ENCODE assay signal across 16 mouse cellular contexts in genomic region chr7:35582719-35583118, GRCm38 (mm10). TPM values are rescaled to one million over a fixed set of nuclear protein-coding genes. Genes with fewer than 3 reads are reported as not detected.
DNase-seq lines count a peak whose midpoint lies in the region; ATAC-seq and TF ChIP-seq lines count a peak whose summit lies in the region.
"Had no signal": no experiment of that assay in that cellular context is flagged by ENCODE, and none has a peak within 500 bp of the region (broad histone marks: within the 10 kb centered on the region; RNA-seq: fewer than 3 reads in every experiment).

No protein-coding gene starts in this region.

- H3K4me3 ChIP-seq in intestine, postnatal 0 days (ENCODE audit: low read depth, low read length) = no peak overlapping the region
- no peak overlapping the region for H3K4me3 ChIP-seq in intestine, embryonic 16.5 days (ENCODE audit: low read length)
- no peak overlapping the region for H3K4me3 ChIP-seq in G1E (ENCODE audit: low read depth, low read length)
- H3K4me3 ChIP-seq in lung, adult 2 months (replicated peaks; ENCODE audit: extremely low read depth, low read depth, low read length) = no peak overlapping the region
- H3K4me3 ChIP-seq: hindbrain, embryonic 10.5 days; left cerebral cortex, adult 2 months; liver, embryonic 13.5 days; midbrain, embryonic 12.5 days had no signal

- H3K4me2 ChIP-seq in intestine, postnatal 0 days (replicated peaks; ENCODE audit: low read depth) = no peak overlapping the region
- no peak overlapping the region for H3K4me2 ChIP-seq in intestine, embryonic 16.5 days (ENCODE audit: low read depth, low read length)
- H3K4me2 ChIP-seq: liver, embryonic 13.5 days; midbrain, embryonic 12.5 days had no signal

- no peaks in the 10 kb centered on the region for H3K9me3 ChIP-seq in intestine, postnatal 0 days (ENCODE audit: control insufficient read depth)
- no peaks in the 10 kb centered on the region for H3K9me3 ChIP-seq in intestine, embryonic 16.5 days (ENCODE audit: control insufficient read depth, low read length)
- H3K9me3 ChIP-seq in G1E (replicated peaks) = no peaks in the 10 kb centered on the region; the same call in 1 of the 2 replicates
- H3K9me3 ChIP-seq: hindbrain, embryonic 10.5 days; liver, embryonic 13.5 days; midbrain, embryonic 12.5 days had no signal

- no peak overlapping the region for H3K27ac ChIP-seq in intestine, postnatal 0 days (ENCODE audit: low read depth, low read length)
- no peak overlapping the region for H3K27ac ChIP-seq in intestine, embryonic 16.5 days (ENCODE audit: low read length)
- H3K27ac ChIP-seq: hindbrain, embryonic 10.5 days; left cerebral cortex, adult 2 months; liver, embryonic 13.5 days; midbrain, embryonic 12.5 days had no signal

- DNase-seq in 416B (ENCODE audit: low read depth) (peak; percentile 71), G1E (ENCODE audit: low spot score) (no peak)
- peak; percentile 60 for DNase-seq in induced T-regulatory cell, adult 2 months (ENCODE audit: low read depth)
- no peak for DNase-seq in right cerebral cortex, postnatal 36 days (ENCODE audit: low spot score in 2 of 2)
- DNase-seq in adrenal gland, adult 8-10 months = no peak
- no peak for DNase-seq in lung, adult 2 months
- DNase-seq: gastrocnemius, postnatal 14 days; kidney, postnatal 14 days; liver, embryonic 13.5 days had no signal

- no peak for ATAC-seq in intestine, postnatal 0 days
- no peak for ATAC-seq in intestine, embryonic 16.5 days
- ATAC-seq in G1E (ENCODE audit: extremely low read depth, insufficient number of reproducible peaks, low FRiP score, poor library complexity, severe bottlenecking) = no peak
- ATAC-seq: Patski had no signal

- peaks cover 6% of the 10 kb centered on the region for H3K4me1 ChIP-seq in intestine, postnatal 0 days (replicated peaks; ENCODE audit: control insufficient read depth, insufficient read depth, low read length)
- peaks cover 11% of the 10 kb centered on the region for H3K4me1 ChIP-seq in intestine, embryonic 16.5 days (ENCODE audit: control insufficient read depth, insufficient read depth, low read length)
- peaks cover 44% of the 10 kb centered on the region for H3K4me1 ChIP-seq in G1E (ENCODE audit: insufficient read depth, low read depth, low read length)
- peaks cover 9% of the 10 kb centered on the region for H3K4me1 ChIP-seq in lung, adult 2 months (ENCODE audit: control insufficient read depth, insufficient read depth, low read length)

- TF ChIP-seq CTCF in intestine, postnatal 0 days (IDR thresholded peaks at IDR 0.05; ENCODE audit: low read depth) = peak; percentile 48
- TF ChIP-seq CTCF in G1E (IDR thresholded peaks at IDR 0.05; ENCODE audit: low read depth, low read length) = peak; percentile 73
- TF ChIP-seq CTCF in lung, adult 2 months (IDR thresholded peaks at IDR 0.05; ENCODE audit: insufficient read depth, low read length) = no peak

- WGBS in intestine, postnatal 0 days = 78% methylated on average over 5 of the region's 5 CpGs
- WGBS in intestine, embryonic 16.5 days = 70% methylated on average over 5 of the region's 5 CpGs
- WGBS in lung, adult 2 months = 70% methylated on average over 5 of the region's 5 CpGs

- H3K9ac ChIP-seq in intestine, postnatal 0 days (ENCODE audit: low read depth, low read length) = no peak overlapping the region
- H3K9ac ChIP-seq in intestine, embryonic 16.5 days (ENCODE audit: low read depth, low read length) = no peak overlapping the region
- H3K9ac ChIP-seq: liver, embryonic 13.5 days; midbrain, embryonic 12.5 days had no signal

- peaks cover 30% of the 10 kb centered on the region for H3K27me3 ChIP-seq in intestine, postnatal 0 days (replicated peaks; ENCODE audit: control insufficient read depth, insufficient read depth, low read length)
- H3K27me3 ChIP-seq in intestine, embryonic 16.5 days (replicated peaks; ENCODE audit: control insufficient read depth, insufficient read depth, low read length) = peaks cover 24% of the 10 kb centered on the region
- peaks cover 18% of the 10 kb centered on the region; the same call in 1 of the 2 replicates for H3K27me3 ChIP-seq in G1E (ENCODE audit: insufficient read depth, low read length)

- TF ChIP-seq POLR2A in lung, adult 2 months (IDR thresholded peaks at IDR 0.05; ENCODE audit: borderline replicate concordance, extremely low read depth, low read depth, low read length) = no peak

- no peaks in the 10 kb centered on the region for H3K36me3 ChIP-seq in intestine, postnatal 0 days (ENCODE audit: control insufficient read depth, insufficient read depth)
- no peaks in the 10 kb centered on the region for H3K36me3 ChIP-seq in intestine, embryonic 16.5 days (ENCODE audit: control insufficient read depth, insufficient read depth, low read length)
- peaks cover 24% of the 10 kb centered on the region for H3K36me3 ChIP-seq in G1E (replicated peaks)
- H3K36me3 ChIP-seq: hindbrain, embryonic 10.5 days; liver, embryonic 13.5 days; midbrain, embryonic 12.5 days had no signal

RNA-seq across cellular contexts. Expression of gene Rgs9bp, which starts 2.7 kb away (rescaled TPM):
- polyA plus RNA-seq in intestine, postnatal 0 days (2015; fragmentation: Nextera tagmentation; extraction: Ambion mirVana) = 0.03 TPM in 2 replicates
- 0.04 and 0.09 TPM in 2 replicates for polyA plus RNA-seq in intestine, embryonic 16.5 days (2015; fragmentation: Nextera tagmentation; extraction: Ambion mirVana)
- total RNA-seq in G1E (2014; fragmentation: Nextera tagmentation) = 6.4 and 6.9 TPM in 2 replicates
- 14.6 and 16.3 TPM in 2 replicates for total RNA-seq in G1E (2017)
- 0.54 and 0.59 TPM in 2 replicates for polyA plus RNA-seq in G1E (2012)
- total RNA-seq in adrenal gland, adult 8-10 months (2022) = under 1 TPM; 0.11 to 0.24 (median 0.18) TPM
- polyA plus RNA-seq in lung, adult 2 months (2012; rRNA removed) = 0.06 and 0.11 TPM in 2 replicates

RNA-seq across cellular contexts. Expression of gene Ankrd27, which starts 3.3 kb away (rescaled TPM):
- polyA plus RNA-seq in intestine, postnatal 0 days (2015; fragmentation: Nextera tagmentation; extraction: Ambion mirVana) = 10.0 and 11.1 TPM in 2 replicates
- 32.4 and 34.9 TPM in 2 replicates for polyA plus RNA-seq in intestine, embryonic 16.5 days (2015; fragmentation: Nextera tagmentation; extraction: Ambion mirVana)
- total RNA-seq in G1E (2014; fragmentation: Nextera tagmentation) = 130 and 163 TPM in 2 replicates
- 247 and 248 TPM in 2 replicates for total RNA-seq in G1E (2017)
- 165 and 202 TPM in 2 replicates for polyA plus RNA-seq in G1E (2012)
- 10 to 100 TPM; 26.0 to 39.4 (median 30.5) TPM for total RNA-seq in adrenal gland, adult 8-10 months (2022)
- polyA plus RNA-seq in lung, adult 2 months (2012; rRNA removed) = 23.4 and 28.7 TPM in 2 replicates

RNA-seq across cellular contexts. Expression of gene Nudt19, which starts 26.6 kb away (rescaled TPM):
- polyA plus RNA-seq in intestine, postnatal 0 days (2015; fragmentation: Nextera tagmentation; extraction: Ambion mirVana) = 81.1 and 87.4 TPM in 2 replicates
- polyA plus RNA-seq in intestine, embryonic 16.5 days (2015; fragmentation: Nextera tagmentation; extraction: Ambion mirVana) = 120 and 128 TPM in 2 replicates
- 122 and 136 TPM in 2 replicates for total RNA-seq in G1E (2014; fragmentation: Nextera tagmentation)
- 79.1 and 85.6 TPM in 2 replicates for total RNA-seq in G1E (2017)
- 30.1 and 31.9 TPM in 2 replicates for polyA plus RNA-seq in G1E (2012)
- 10 to 100 TPM; 44.2 to 54.7 (median 49.3) TPM for total RNA-seq in adrenal gland, adult 8-10 months (2022)
- polyA plus RNA-seq in lung, adult 2 months (2012; rRNA removed) = 20.6 and 22.3 TPM in 2 replicates

RNA-seq across cellular contexts. Expression of gene Tdrd12, which starts 45.2 kb away (rescaled TPM):
- 1.5 and 2.0 TPM in 2 replicates for polyA plus RNA-seq in intestine, postnatal 0 days (2015; fragmentation: Nextera tagmentation; extraction: Ambion mirVana)
- polyA plus RNA-seq in intestine, embryonic 16.5 days (2015; fragmentation: Nextera tagmentation; extraction: Ambion mirVana) = 0.98 and 1.6 TPM in 2 replicates
- total RNA-seq in G1E (2014; fragmentation: Nextera tagmentation) (0.23 TPM in 1 of 2 replicates, not detected in the other), G1E (2017) (not detected in 2 replicates)
- polyA plus RNA-seq in G1E (2012) = not detected in 2 replicates
- total RNA-seq in adrenal gland, adult 8-10 months (2022) = under 1 TPM in 2 of 4 experiments, not detected in 2; 0.16 to 0.63 TPM
- polyA plus RNA-seq in lung, adult 2 months (2012; rRNA removed) = 0.04 and 0.06 TPM in 2 replicates
- total RNA-seq: common myeloid progenitor, adult 5-6 weeks; gastrocnemius, postnatal 14 days had no signal
- polyA plus RNA-seq: hindbrain, embryonic 10.5 days had no signal

Comparison
In these comparisons a context has a peak if more than half of its experiments do, and no peak if none do; other contexts are left out.
1. DNase-seq: peak in 416B (single experiment) and induced T-regulatory cell, adult 2 months (single experiment); none in G1E (single experiment), right cerebral cortex, postnatal 36 days (0 of 2), adrenal gland, adult 8-10 months (single experiment) and lung, adult 2 months (single experiment).